Mouse (Mus musculus) cerebellum, adult 2 months (tissue): ENCODE results near the gene Shoc2.

Experiments
- CTCF ChIP-seq: fragments of 200-500 bp; IDR thresholded peaks from 2 replicates; pipeline ENCODE4 v1.5.1; 2011; ENCODE audit warnings: low read depth, mild to moderate bottlenecking, control low read depth, low read length, moderate library complexity, borderline replicate concordance; ENCODE audit not compliant: insufficient read depth
- POLR2A ChIP-seq: fragments of 200-500 bp; IDR thresholded peaks from 2 replicates; pipeline ENCODE4 v1.6.1; 2011; ENCODE audit warnings: low read length, control low read depth, borderline replicate concordance; ENCODE audit not compliant: insufficient read depth

DNA sequence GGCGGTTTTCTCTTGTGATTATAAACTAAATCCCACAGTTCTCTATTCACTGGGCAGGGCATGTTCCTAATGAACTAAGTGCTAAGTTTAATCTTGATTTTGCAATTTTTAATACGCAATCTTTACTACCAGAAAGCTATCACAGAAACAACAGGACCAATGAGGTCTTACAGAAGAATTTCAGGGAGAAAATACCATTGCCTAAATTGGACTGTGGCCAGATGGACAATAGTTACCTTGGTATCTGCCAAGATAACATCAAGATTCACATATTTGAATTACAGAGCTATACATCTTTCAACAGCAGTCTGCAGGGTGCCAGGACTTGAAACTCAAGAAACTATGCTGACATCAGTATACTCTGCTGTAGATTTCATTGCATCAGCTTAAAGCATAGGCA, 1.8 kb upstream of the Shoc2 start:
- TF ChIP-seq CTCF (no peak), POLR2A (no peak)
